Mouse (Mus musculus): Measurements from ENCODE around the gene Olfr1410.

DNA sequence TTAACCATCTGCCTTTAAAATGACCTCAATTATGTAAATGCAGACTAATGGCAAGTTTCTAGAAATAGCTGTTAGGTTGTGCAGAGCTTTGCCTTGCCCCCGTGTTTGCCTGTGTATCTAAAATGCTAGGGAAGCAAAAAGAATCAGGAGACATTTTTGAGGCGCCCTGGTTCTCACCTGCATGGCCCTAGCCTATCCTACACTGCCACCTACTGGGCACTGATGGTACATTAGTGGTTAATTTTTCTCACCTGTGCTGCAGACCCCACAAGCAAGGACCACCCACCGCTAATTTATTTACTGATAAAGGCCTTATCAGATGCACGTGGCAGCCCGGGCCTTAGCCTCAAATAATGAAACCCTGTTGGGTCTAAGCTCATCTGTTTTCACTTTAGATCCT, 5.4 kb downstream of the Olfr1410 start:
- TF ChIP-seq POLR2A (IDR thresholded peaks at IDR 0.05; ENCODE audit: borderline replicate concordance, extremely low read depth, insufficient read depth, insufficient read length, poor library complexity, severe bottlenecking) (no peak), CTCF (IDR thresholded peaks at IDR 0.05; ENCODE audit: borderline replicate concordance, extremely low read depth, insufficient read depth, insufficient read length) (peak; percentile 78; the same call in 1 of the 2 replicates)

All from brain, embryonic 14.5 days (tissue).